Comparison of ENCODE assay signal across 11 mouse cellular contexts in genomic region chr13:52455329-52455728, GRCm38 (mm10).
DNase-seq lines count a peak whose midpoint lies in the region; ATAC-seq and TF ChIP-seq lines count a peak whose summit lies in the region.
"Had no signal": no experiment of that assay in that cellular context is flagged by ENCODE, and none has a peak within 500 bp of the region (broad histone marks: within the 10 kb centered on the region; RNA-seq: fewer than 3 reads in every experiment).

No protein-coding gene starts in this region.

- TF ChIP-seq CTCF in layer of hippocampus, adult 2 months (conservative IDR thresholded peaks at IDR 0.05): no peak

- ATAC-seq in liver, embryonic 11.5 days (replicated peaks; ENCODE audit: low FRiP score): no peak
- ATAC-seq in heart, embryonic 15.5 days (replicated peaks; ENCODE audit: insufficient number of reproducible peaks, insufficient read depth, low FRiP score, low read depth): no peak
- ATAC-seq in stomach, embryonic 16.5 days (ENCODE audit: insufficient read depth, low FRiP score): peak; percentile 68; the same call in 1 of the 2 replicates

- no peaks in the 10 kb centered on the region for H3K36me3 ChIP-seq in liver, embryonic 11.5 days (ENCODE audit: control insufficient read depth, insufficient read depth, low read length)
- H3K36me3 ChIP-seq in heart, embryonic 15.5 days: no peaks in the 10 kb centered on the region
- no peaks in the 10 kb centered on the region for H3K36me3 ChIP-seq in stomach, embryonic 16.5 days (ENCODE audit: control insufficient read depth, insufficient read depth, low read length)
- H3K36me3 ChIP-seq: G1E; limb, embryonic 12.5 days; midbrain, embryonic 12.5 days had no signal

- no peak overlapping the region for H3K4me3 ChIP-seq in liver, embryonic 11.5 days (ENCODE audit: low read depth, low read length)
- no peak overlapping the region for H3K4me3 ChIP-seq in heart, embryonic 15.5 days
- no peak overlapping the region for H3K4me3 ChIP-seq in stomach, embryonic 16.5 days (replicated peaks; ENCODE audit: low read length)
- no peak overlapping the region for H3K4me3 ChIP-seq in layer of hippocampus, adult 2 months
- H3K4me3 ChIP-seq: limb, embryonic 12.5 days; midbrain, embryonic 12.5 days had no signal

- H3K9ac ChIP-seq in liver, embryonic 11.5 days (ENCODE audit: low read depth, low read length): no peak overlapping the region
- H3K9ac ChIP-seq in heart, embryonic 15.5 days: no peak overlapping the region
- no peak overlapping the region for H3K9ac ChIP-seq in stomach, embryonic 16.5 days (ENCODE audit: low read length)
- H3K9ac ChIP-seq: limb, embryonic 12.5 days; midbrain, embryonic 12.5 days had no signal

- no peaks in the 10 kb centered on the region for H3K9me3 ChIP-seq in liver, embryonic 11.5 days (ENCODE audit: control insufficient read depth, low read length)
- no peaks in the 10 kb centered on the region for H3K9me3 ChIP-seq in heart, embryonic 15.5 days (replicated peaks)
- no peaks in the 10 kb centered on the region for H3K9me3 ChIP-seq in stomach, embryonic 16.5 days (replicated peaks; ENCODE audit: control insufficient read depth, low read length)
- H3K9me3 ChIP-seq: limb, embryonic 12.5 days; midbrain, embryonic 12.5 days had no signal

- H3K27me3 ChIP-seq in liver, embryonic 11.5 days (replicated peaks; ENCODE audit: control insufficient read depth, insufficient read depth, low read length): no peaks in the 10 kb centered on the region; the same call in 1 of the 2 replicates
- H3K27me3 ChIP-seq in heart, embryonic 15.5 days: no peaks in the 10 kb centered on the region
- no peaks in the 10 kb centered on the region for H3K27me3 ChIP-seq in stomach, embryonic 16.5 days (ENCODE audit: control insufficient read depth, insufficient read depth, low read length)
- H3K27me3 ChIP-seq: limb, embryonic 12.5 days; midbrain, embryonic 12.5 days had no signal

- peak; percentile 5 for DNase-seq in liver
- no peak for DNase-seq in liver, embryonic 11.5 days (ENCODE audit: low spot score)
- peak; percentile 76 for DNase-seq in cerebellum, adult 8-10 months
- no peak for DNase-seq in layer of hippocampus, adult 2 months (ENCODE audit: low spot score in 2 of 2)
- DNase-seq in layer of hippocampus, adult 8-10 months (ENCODE audit: low spot score in 2 of 2): no peak
- DNase-seq: thymus, adult 2 months had no signal

- 38% methylated on average over 9 of the region's 9 CpGs for WGBS in liver, embryonic 11.5 days
- WGBS in heart, embryonic 15.5 days: 15% methylated on average over 9 of the region's 9 CpGs
- 27% methylated on average over 9 of the region's 9 CpGs for WGBS in stomach, embryonic 16.5 days

- no peak overlapping the region for H3K4me2 ChIP-seq in liver, embryonic 11.5 days
- H3K4me2 ChIP-seq in heart, embryonic 15.5 days: 0 out of 2 replicates have a peak overlapping the region, but pooled peaks have one; percentile 1
- H3K4me2 ChIP-seq in stomach, embryonic 16.5 days (ENCODE audit: low read depth, low read length): no peak overlapping the region
- H3K4me2 ChIP-seq: limb, embryonic 12.5 days; midbrain, embryonic 12.5 days had no signal

- no peaks in the 10 kb centered on the region for H3K4me1 ChIP-seq in liver, embryonic 11.5 days (replicated peaks; ENCODE audit: control insufficient read depth, insufficient read depth, low read length)
- H3K4me1 ChIP-seq in heart, embryonic 15.5 days (replicated peaks): peaks cover 19% of the 10 kb centered on the region
- H3K4me1 ChIP-seq in stomach, embryonic 16.5 days (ENCODE audit: control insufficient read depth, insufficient read depth, low read length): peaks cover 5% of the 10 kb centered on the region; the same call in 1 of the 2 replicates

- no peak overlapping the region for H3K27ac ChIP-seq in liver, embryonic 11.5 days (ENCODE audit: low read depth, low read length)
- H3K27ac ChIP-seq in heart, embryonic 15.5 days: no peak overlapping the region
- H3K27ac ChIP-seq in stomach, embryonic 16.5 days (ENCODE audit: low read length): peak overlapping the region; percentile 74
- no peak overlapping the region for H3K27ac ChIP-seq in layer of hippocampus, adult 2 months
- H3K27ac ChIP-seq: limb, embryonic 12.5 days; midbrain, embryonic 12.5 days had no signal

Comparison
In these comparisons a context has a peak if more than half of its experiments do, and no peak if none do; other contexts are left out.
1. DNase-seq: peak in liver (single experiment) and cerebellum, adult 8-10 months (single experiment); none in liver, embryonic 11.5 days (single experiment), layer of hippocampus, adult 2 months (0 of 2) and layer of hippocampus, adult 8-10 months (0 of 2).